Mouse (Mus musculus) CH12.LX (cell line): ENCODE measurements around the gene Fa2h. TPM values are rescaled to one million over a fixed set of nuclear protein-coding genes. Genes with fewer than 3 reads are reported as not detected.
"Not testable (repeated sequence)": the region's sequence is repeated elsewhere in the genome, so short reads cannot be mapped to it uniquely, and the experiment has no call there.

Source experiments
- DNase-seq: peaks from one replicate; pipeline ENCODE4 v3.0.0-alpha.2; 2013; ENCODE audit errors: extremely low read depth
- H3K27ac ChIP-seq: 2 replicates; pipeline ENCODE4 v1.5.1; 2012; ENCODE audit warnings: low read depth, mild to moderate bottlenecking, control low read depth, moderate library complexity; ENCODE audit not compliant: insufficient read depth
- H3K27me3 ChIP-seq: replicated peaks from 2 replicates; pipeline ENCODE3; 2012; ENCODE audit warnings: inconsistent platforms
- H3K36me3 ChIP-seq, 2 experiments: replicated peaks in 1 of 2; 2 replicates each; pipeline versions ENCODE3 to v1.6.1; 2012; ENCODE audit warnings: inconsistent platforms in 1 of 2, low read length in 1 of 2, mild to moderate bottlenecking in 1 of 2, mixed read lengths in 1 of 2, moderate library complexity in 1 of 2; ENCODE audit not compliant: control insufficient read depth in 1 of 2, insufficient read depth in 1 of 2
- H3K4me1 ChIP-seq, 2 experiments: 2 replicates each; pipeline ENCODE4 v1.6.1; 2012; ENCODE audit warnings: inconsistent platforms in 1 of 2, moderate library complexity in 1 of 2; ENCODE audit not compliant: insufficient read depth in 2 of 2, control insufficient read depth in 1 of 2
- H3K4me2 ChIP-seq: 2 replicates; pipeline ENCODE4 v1.6.1; 2012; ENCODE audit warnings: low read depth, mild to moderate bottlenecking, control low read depth; ENCODE audit not compliant: poor library complexity, insufficient read depth, severe bottlenecking
- H3K4me3 ChIP-seq, 3 experiments: fragments of 150-350 bp in 1 of 3; sonication (generic) in 1 of 3; replicated peaks in 1 of 3; 2 replicates each; pipeline versions ENCODE3 to v1.5.1; 2011 to 2012; ENCODE audit warnings: low read depth in 2 of 3, low read length in 2 of 3, mild to moderate bottlenecking in 2 of 3, moderate library complexity in 2 of 3, control low read depth in 1 of 3, improper control_type of control experiment in 1 of 3, inconsistent platforms in 1 of 3, mixed read lengths in 1 of 3; ENCODE audit not compliant: poor library complexity in 1 of 3
- H3K79me2 ChIP-seq: replicated peaks from 2 replicates; pipeline ENCODE4 v1.6.1; 2012; ENCODE audit warnings: mild to moderate bottlenecking, moderate library complexity; ENCODE audit not compliant: control insufficient read depth, poor library complexity, insufficient read depth, severe bottlenecking; ENCODE audit errors: extremely low read depth
- H3K9ac ChIP-seq: 2 replicates; pipeline ENCODE4 v1.6.1; 2012; ENCODE audit warnings: low read depth, mild to moderate bottlenecking, control low read depth, moderate library complexity; ENCODE audit not compliant: insufficient read depth
- H3K9me3 ChIP-seq: replicated peaks from 2 replicates; pipeline ENCODE3; 2012; ENCODE audit warnings: low read length, inconsistent platforms, mixed read lengths
- BHLHE40 ChIP-seq: IDR thresholded peaks from 2 replicates; pipeline ENCODE4 v1.6.1; 2011; ENCODE audit warnings: mild to moderate bottlenecking, low read depth, low read length, improper control_type of control experiment
- CHD2 ChIP-seq: IDR thresholded peaks from 2 replicates; pipeline ENCODE4 v1.6.1; 2011; ENCODE audit warnings: low read length, improper control_type of control experiment
- EP300 ChIP-seq: IDR thresholded peaks from 2 replicates; pipeline ENCODE4 v1.6.1; 2011; ENCODE audit warnings: low read length, improper control_type of control experiment
- ETS1 ChIP-seq: conservative IDR thresholded peaks from 2 replicates; pipeline ENCODE4 v1.6.1; 2012; ENCODE audit warnings: low read depth, mild to moderate bottlenecking, inconsistent platforms, low read length, improper control_type of control experiment, moderate library complexity
- GABPA ChIP-seq: IDR thresholded peaks from 2 replicates; pipeline ENCODE4 v1.6.1; 2012; ENCODE audit warnings: low read depth, low read length, improper control_type of control experiment, inconsistent platforms; ENCODE audit not compliant: insufficient replicate concordance
- KAT2A ChIP-seq: IDR thresholded peaks from 2 replicates; pipeline ENCODE4 v1.6.1; 2012; ENCODE audit warnings: low read length, improper control_type of control experiment, inconsistent platforms; ENCODE audit not compliant: insufficient replicate concordance
- MAFK ChIP-seq: IDR thresholded peaks from 2 replicates; pipeline ENCODE4 v1.6.1; 2011; ENCODE audit warnings: low read length, improper control_type of control experiment; ENCODE audit not compliant: insufficient replicate concordance
- MAX ChIP-seq: IDR thresholded peaks from 2 replicates; pipeline ENCODE4 v1.6.1; 2011; ENCODE audit warnings: low read length, improper control_type of control experiment
- MEF2A ChIP-seq: IDR thresholded peaks from 2 replicates; pipeline ENCODE4 v1.6.1; 2014; ENCODE audit warnings: low read depth, mild to moderate bottlenecking, inconsistent platforms, low read length, improper control_type of control experiment, borderline replicate concordance
- MYC ChIP-seq: IDR thresholded peaks from 2 replicates; pipeline ENCODE4 v1.6.1; 2011; ENCODE audit warnings: low read depth, mild to moderate bottlenecking, improper control_type of control experiment, low read length
- NELFE ChIP-seq: IDR thresholded peaks from 2 replicates; pipeline ENCODE4 v1.6.1; 2011; ENCODE audit warnings: low read depth, low read length, improper control_type of control experiment
- PAX5 ChIP-seq: IDR thresholded peaks from 2 replicates; pipeline ENCODE4 v1.6.1; 2012; ENCODE audit warnings: low read length, inconsistent platforms, mixed read lengths
- POLR2AphosphoS2 ChIP-seq: IDR thresholded peaks from 2 replicates; pipeline ENCODE4 v1.6.1; 2011; ENCODE audit warnings: low read depth, low read length, improper control_type of control experiment
- RCOR1 ChIP-seq: conservative IDR thresholded peaks from 2 replicates; pipeline ENCODE4 v1.6.1; 2012; ENCODE audit warnings: low read depth, mild to moderate bottlenecking, inconsistent platforms, low read length, improper control_type of control experiment
- TBP ChIP-seq: conservative IDR thresholded peaks from 2 replicates; pipeline ENCODE4 v1.6.1; 2011; ENCODE audit warnings: low read depth, low read length, improper control_type of control experiment
- UBTF ChIP-seq: IDR thresholded peaks from 2 replicates; pipeline ENCODE4 v1.6.1; 2012; ENCODE audit warnings: low read depth, mild to moderate bottlenecking, inconsistent platforms, low read length, improper control_type of control experiment, moderate library complexity
- USF1 ChIP-seq: IDR thresholded peaks from 2 replicates; pipeline ENCODE4 v1.6.1; 2014; ENCODE audit warnings: low read depth, mild to moderate bottlenecking, inconsistent platforms, low read length, improper control_type of control experiment
- ZNF384 ChIP-seq: IDR thresholded peaks from 2 replicates; pipeline ENCODE4 v1.6.1; 2012; ENCODE audit warnings: low read depth, low read length, improper control_type of control experiment, inconsistent platforms
- dilution Hi-C: fragments of 300-500 bp; cut with MboI; formaldehyde crosslinking; loops from 2 replicates; pipeline ENCODE4 v1.14.3; 2020; ENCODE audit warnings: low sequenced_read_pairs; ENCODE audit not compliant: extremely low pct_unique_long_range_greater_than_20kb, extremely low pct_ligation_motif_present
- in situ Hi-C: fragments of 300-500 bp; cut with MboI; formaldehyde crosslinking; loops from 3 replicates; pipeline ENCODE4 v1.14.3; 2019; ENCODE audit warnings: low sequenced_read_pairs, low pct_ligation_motif_present, low pct_unique_long_range_greater_than_20kb, mixed read lengths
- polyA plus RNA-seq: library from polyadenylated mRNA; unstranded; fragments of >175 nt; gene quantifications from 2 replicates; pipeline ENCODE4 v1.2.1, GENCODE M21; 2012; ENCODE audit warnings: low read depth; ENCODE audit not compliant: insufficient read length
- total RNA-seq, 2 experiments: library from RNA; depleted of rRNA; stranded (reverse); fragments of 300-350 nt in 1 of 2; fragments of >200 nt in 1 of 2; gene quantifications; 2 replicates each; pipeline ENCODE4 v1.2.3; 2012 to 2014

The Fa2h gene
- total and polyA plus RNA-seq, 3 experiments = 0.08 TPM; not detected in 2

DNA sequence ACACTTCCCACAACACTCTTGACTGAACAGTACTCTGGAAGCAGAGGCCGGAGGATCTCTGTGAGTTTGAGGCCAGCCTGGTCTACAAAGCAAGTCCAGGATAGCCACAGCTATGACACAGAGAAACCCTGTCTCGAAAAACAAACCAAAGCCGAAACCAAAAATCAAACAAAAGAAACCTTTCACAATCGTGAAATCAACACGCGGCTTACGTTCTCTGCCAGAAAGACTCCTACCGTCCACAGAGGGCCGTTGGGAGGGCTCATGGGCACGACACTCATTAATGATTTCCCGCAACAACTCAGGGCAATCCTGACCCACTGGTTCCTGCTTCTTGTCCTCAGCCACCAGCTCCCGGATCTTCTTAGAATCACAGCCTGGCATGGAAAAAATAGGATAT is 78.9 kb downstream of the Fa2h start:
- Histone ChIP-seq H3K36me3 (peaks cover 0 to 7% of the 10 kb centered on the region in 2 experiments), H3K9ac (no peak overlapping the region), H3K4me3 (no peak overlapping the region), H3K79me2 (no peaks in the 10 kb centered on the region)
- TF ChIP-seq UBTF = no peak
- no peak for TF ChIP-seq ETS1
- TF ChIP-seq CHD2 = no peak
- TF ChIP-seq USF1 = no peak
- TF ChIP-seq GABPA = no peak
- no peak for TF ChIP-seq MAX
- no peak for TF ChIP-seq MEF2A
- no peak for TF ChIP-seq MYC
- TF ChIP-seq KAT2A = no peak
- no peak for TF ChIP-seq BHLHE40
- no peak for TF ChIP-seq ZNF384
- no peak for TF ChIP-seq TBP
- no peak for TF ChIP-seq RCOR1
- TF ChIP-seq MAFK = no peak
- no peak for TF ChIP-seq NELFE
- TF ChIP-seq EP300 = no peak
- no peak for TF ChIP-seq PAX5
- no peak for TF ChIP-seq POLR2AphosphoS2
- TF ChIP-seq, all 38 proteins: peak for 0
- H3K27me3 ChIP-seq = peaks cover 33% of the 10 kb centered on the region
- H3K27ac ChIP-seq = no peak overlapping the region
- H3K9me3 ChIP-seq = peaks cover 2% of the 10 kb centered on the region
- in situ Hi-C loops = no loop called here
- no peak overlapping the region for H3K4me2 ChIP-seq
- no peak for DNase-seq
- no peaks in the 10 kb centered on the region for H3K4me1 ChIP-seq
- dilution Hi-C loops = no loop called here

DNA sequence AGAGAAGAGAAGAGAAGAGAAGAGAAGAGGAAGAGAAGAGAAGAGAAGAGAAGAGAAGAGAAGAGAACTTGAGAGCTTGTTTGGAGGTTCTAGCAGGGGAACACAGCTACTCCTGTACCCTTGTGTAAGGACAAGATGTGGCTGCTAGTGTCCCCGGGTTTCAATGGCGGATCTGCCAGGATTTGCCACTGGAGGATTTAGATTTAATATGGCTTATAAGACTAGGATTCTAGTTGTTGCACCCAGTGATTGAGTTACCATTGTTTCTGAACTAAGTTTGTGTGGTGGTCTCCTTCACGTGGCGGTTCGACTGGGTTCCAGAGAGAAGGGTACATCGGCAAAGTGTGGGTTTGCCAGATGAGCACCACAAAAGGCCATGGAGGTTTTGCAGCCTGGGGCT is 79.7 kb downstream of the Fa2h start:
- dilution Hi-C loops, H3K4me2 ChIP-seq, H3K27ac ChIP-seq, in situ Hi-C loops, H3K36me3 ChIP-seq, H3K4me3 ChIP-seq, DNase-seq, H3K9me3 ChIP-seq, H3K4me1 ChIP-seq, H3K9ac ChIP-seq, H3K79me2 ChIP-seq: not testable (repeated sequence)
- peaks cover 26% of the 10 kb centered on the region for H3K27me3 ChIP-seq
